Mouse (Mus musculus): ENCODE results near the gene Dync2li1.
A peak's percentile ranks its signal among the peaks of the same experiment; 100 is the strongest.

Dync2li1 gene

DNA sequence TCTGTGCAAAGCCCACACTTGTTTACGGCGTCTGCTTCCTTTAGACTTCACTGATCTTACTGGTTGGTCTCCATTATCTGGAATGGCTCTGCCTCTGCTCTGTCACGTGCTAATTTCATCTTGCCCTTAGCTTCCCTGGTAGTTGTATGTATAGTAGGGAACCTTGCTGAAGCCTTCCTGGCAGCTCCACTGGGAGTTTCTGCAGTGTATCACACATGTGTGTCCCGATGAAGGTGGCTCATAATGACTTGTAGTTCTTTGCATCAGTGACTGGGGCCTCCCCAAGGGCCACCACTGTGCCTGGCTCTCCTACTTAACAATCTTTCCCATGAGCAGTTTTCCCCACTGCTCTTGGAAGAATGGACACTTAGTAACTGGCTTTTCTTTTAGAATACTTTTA, 17.7 kb upstream of the Dync2li1 start:
- DNase-seq (ENCODE audit: low spot score in 2 of 2) = no peak

DNA sequence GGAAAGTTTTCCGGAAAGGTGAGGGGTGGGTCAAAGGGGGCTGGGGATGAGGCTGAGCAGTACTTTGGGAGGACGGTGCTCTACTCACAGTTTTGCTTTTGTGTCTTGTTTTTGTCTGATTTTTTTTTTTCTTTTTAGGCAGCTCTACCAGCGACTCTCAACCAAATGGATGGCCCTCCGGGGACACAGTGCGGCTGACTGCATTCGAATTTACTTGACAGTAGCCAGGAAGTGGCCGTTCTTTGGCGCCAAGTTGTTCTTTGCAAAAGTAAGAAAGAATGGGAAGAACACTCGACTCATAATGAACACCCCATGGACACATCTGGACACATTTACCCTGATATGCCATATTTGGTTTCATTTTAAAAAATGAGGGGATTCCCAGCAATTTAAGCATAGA, 14.8 kb upstream of the Dync2li1 start:
- DNase-seq (ENCODE audit: low spot score in 2 of 2) = no peak

DNA sequence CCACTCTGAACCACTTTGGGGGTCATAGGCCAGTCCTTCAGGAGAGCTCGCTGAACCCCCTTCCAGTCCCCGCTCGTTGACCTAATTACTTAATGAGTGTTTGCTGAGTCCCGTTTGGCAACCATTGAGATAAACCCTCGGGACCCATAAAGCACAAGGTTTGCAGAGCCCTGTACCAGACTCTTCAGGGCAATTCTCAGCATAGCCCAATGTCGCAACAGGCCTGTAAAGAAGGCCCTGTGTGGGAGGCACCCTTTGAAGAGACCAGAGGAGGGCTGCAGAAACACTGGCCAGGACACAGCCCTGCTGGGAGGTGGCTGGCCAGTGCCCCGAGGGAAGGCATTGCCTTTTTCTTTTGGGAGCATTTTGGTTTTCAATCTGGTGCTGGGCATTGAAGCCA, 14.3 kb upstream of the Dync2li1 start:
- DNase-seq (ENCODE audit: low spot score in 2 of 2) = no peak

DNA sequence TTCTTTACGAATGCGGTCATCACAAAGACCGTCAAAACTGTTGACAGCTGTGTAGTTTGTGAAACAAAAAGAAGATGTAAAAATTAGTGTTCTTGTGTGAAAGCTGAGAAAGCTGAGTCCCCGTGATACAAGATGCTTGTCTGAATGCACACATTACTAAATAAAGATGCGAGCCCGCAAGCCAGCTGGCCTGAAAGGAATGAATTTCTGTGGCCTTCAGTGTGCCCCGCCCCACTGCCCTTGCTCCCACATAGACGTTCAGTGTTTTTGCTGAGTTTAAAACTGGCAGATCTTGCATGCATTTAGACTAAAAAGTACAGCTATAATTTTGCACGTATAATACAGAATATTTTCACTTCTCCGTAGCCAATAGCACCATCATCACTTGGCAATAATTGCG, 10.5 kb upstream of the Dync2li1 start:
- no peak for DNase-seq (ENCODE audit: low spot score in 2 of 2)

DNA sequence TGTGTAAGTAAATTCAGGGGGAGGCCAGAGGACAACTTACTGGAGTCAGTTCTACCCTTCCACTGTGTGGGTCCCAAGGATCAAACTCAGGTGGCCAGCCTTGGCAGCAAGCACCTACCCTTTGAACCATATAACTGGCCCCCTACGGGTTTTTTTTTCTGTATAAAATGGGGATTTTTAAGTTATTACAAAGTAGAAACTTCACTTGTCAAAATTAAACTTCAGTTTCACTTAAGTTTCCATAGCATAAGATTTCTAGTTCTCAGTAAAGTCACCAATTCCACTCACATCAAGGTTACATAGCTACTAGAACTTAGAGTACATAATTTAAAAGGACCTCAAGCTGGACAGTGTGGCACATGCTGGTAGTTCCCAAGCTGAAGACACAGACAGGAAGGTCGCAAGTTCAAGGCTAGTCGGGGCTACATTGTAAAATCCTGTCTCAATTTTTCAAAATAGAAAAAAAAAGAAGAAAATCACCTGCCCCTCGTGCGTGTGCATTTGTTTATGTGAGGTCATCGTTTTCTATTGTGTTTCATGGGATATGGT, 9.7 kb upstream of the Dync2li1 start:
- DNase-seq (ENCODE audit: low spot score in 2 of 2) = no peak

DNA sequence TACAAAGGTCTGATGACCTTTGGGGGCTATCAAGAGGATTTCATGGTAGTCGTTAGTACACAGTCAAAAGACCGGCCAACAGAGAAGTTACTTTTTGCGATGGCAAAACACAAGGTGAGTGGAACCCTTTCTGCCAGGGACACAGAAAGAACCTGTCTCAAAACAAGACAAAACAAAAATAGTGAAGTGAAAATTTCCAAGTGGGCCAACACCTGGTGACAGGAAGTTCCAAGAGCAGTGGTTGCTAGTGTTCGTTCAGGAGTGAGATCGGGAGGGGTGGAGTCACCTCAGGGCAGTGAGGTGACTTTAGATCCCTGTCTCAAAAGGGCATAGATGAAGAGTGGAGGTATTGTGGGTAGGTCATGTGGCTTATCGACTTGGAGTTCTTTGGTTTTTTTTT, 8.3 kb upstream of the Dync2li1 start:
- DNase-seq (ENCODE audit: low spot score in 2 of 2) = no peak

DNA sequence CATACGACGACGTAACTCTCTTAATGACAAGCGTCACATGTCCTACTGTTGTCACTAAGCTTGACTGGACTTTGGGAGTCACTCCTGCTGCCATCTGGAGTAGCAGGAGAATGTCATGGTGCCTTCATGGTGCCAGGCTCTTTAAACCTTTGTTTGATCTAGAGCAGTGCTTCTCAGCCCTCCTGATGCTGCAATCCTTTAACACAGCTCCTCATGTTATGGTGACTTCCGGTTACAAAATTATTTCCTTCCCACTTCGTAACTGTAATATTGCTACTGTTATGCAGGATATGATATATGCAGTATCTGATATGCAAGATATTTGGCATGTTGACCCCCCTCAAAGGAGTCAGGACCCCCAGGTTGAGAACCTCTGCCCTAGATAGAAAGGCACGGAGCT, 7.2 kb upstream of the Dync2li1 start:
- DNase-seq (ENCODE audit: low spot score in 2 of 2) = no peak

DNA sequence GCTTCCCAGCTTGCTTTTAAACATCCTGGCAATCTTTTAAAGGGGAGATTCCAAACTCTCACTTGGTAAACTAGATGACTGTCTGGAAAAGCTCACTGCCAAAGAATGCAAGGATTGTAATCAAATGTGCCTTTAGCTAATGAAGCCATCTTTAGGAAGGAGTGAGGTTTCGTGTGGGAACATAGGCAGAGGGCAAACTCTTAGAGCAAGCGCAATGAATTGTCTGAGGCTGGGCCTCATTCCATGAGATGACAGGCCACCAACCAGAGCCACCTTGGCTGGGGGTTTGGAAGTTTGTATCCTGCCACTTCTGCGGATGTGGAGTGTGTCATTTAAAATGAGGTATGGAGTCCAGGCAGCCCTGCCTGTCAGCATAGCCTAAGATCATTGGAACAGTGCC, 6.2 kb upstream of the Dync2li1 start:
- DNase-seq (ENCODE audit: low spot score in 2 of 2) = no peak

DNA sequence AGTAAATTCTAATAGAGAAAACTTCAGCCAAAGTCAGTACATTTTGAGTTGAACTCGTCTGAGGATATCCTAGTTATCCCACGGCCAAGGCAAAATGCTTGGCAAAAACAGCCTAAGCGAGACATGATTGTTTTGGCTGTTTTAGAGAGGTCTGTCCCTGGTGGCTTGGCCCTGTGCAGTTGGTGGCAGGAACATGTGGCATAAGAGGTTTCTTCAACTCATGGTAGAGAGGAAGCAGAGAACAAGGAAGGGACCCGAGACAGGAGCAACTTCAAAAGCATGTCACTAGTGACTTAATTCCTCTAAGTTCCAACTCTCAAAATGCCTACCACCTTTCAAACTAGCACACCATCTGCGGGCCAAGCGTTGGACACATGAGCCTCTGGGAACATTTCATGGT, 5.7 kb upstream of the Dync2li1 start:
- DNase-seq (ENCODE audit: low spot score in 2 of 2) = no peak

DNA sequence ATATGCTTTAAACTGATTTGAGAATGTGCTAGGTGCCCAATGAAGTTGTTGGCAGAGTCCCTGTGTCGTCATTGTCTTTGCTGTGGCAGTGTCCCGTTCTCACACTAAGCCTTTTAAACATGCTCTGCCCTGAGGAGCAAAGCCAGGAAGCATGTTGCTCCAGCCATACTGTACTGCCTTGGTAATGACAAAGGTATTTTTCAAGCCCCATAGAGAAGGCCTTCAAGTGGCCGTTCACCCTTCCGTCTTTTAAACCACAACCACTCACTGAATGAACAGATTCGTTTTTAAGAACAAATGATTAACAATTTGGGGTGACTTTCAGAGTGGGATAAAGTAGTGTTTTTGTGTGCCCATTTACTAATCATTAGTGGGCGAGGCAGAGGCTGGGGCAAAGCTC, 5.1 kb upstream of the Dync2li1 start:
- DNase-seq (ENCODE audit: low spot score in 2 of 2) = no peak

DNA sequence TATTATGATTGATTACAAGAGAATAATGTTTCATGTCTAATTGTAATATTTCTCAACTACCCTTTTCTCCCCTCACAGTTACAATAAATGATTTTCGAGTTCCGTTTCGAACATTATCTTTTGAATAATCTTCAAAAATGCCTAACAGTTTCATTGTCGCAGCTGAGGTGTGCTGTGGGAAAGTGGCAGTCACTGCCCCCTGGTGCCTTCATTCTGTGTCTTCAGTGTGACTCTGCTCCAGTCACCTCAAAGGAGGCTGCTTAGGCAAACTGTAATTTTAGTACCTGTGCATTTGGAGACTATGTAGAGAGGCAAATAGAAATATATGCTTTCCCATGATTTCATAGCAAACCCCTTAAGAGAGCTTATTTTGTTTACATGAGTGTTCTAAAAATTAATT, 4.3 kb upstream of the Dync2li1 start:
- DNase-seq (ENCODE audit: low spot score in 2 of 2) = no peak

DNA sequence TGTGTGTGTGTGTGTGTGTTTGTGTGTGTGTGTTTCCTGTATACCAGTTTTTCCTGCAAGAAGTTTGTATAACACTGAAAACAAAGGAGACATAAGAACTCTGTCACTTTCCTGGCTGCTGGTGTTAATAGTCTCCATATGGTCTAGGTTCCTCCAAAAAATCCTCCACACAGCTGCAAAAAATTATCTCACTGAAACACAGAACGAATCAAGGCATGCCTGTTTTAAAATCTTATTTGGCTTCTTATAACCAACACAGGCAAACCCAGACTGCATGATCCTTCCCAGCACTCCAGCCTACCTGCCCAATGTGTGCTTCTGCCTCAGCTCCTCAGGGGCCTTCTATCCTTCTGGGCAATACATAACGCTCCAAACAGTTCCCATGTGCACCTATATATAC, 3.4 kb upstream of the Dync2li1 start:
- DNase-seq (ENCODE audit: low spot score in 2 of 2) = no peak

DNA sequence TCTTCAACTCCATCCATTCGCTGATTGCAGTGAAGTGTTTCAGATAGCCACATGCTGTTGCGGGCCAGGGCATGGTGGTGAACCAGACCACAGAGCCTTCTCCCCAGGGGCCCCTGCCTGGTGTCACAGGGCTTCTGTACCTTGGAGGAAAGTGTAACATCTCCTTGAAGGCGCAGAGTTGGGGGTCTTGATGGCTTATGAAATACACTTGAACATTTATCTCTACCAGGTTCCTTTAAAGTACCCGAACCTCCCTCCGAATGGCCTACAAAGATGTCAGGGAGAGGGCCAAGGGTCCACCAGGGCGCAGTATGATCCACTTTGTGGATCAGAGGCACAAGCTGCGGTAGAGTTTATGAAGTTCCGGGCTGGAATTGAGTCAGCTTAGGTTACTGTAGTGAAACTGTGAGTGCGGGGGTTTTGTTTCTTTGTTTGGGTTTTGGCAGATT, 585 bp downstream of the Dync2li1 start:
- no peak for DNase-seq (ENCODE audit: low spot score in 2 of 2)

DNA sequence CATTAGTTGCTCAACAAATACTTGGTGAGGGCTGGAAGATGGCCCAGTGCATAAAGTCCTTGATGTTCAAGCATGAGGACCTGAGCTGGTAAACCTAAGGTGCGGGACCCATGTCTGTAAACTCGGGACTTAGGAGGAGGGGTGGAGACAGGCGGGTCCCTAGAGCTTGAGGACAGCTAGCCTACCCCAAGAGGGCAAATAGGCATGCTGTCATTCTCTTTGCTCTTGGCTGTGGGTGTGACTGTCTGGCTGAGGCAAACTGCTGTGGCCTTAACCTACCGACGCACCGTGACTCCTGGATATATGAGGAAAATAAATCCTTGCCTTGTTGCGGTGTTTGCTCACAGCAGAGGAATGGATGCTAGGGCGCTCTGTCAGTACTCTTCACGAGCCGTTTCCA, 1.4 kb downstream of the Dync2li1 start:
- no peak for DNase-seq (ENCODE audit: low spot score in 2 of 2)

DNA sequence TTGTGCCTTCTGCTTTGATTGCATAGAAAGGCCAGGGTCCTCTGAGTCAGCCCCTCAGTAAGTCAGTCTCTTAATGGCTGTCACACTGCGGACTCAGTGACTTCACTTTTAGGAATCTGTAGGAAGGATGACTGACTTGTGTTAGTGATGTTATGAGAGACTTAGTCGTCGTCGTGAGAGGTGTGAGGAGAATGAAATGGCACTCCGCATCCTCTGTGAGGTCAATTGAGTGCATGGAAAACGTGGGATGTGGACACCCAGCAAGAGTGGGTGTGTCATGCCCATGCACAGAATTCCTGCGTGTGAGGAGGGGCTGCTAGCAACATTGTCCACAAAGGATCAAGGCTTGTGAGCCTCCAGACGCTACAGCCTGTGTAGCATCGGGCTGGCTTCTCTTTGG, 2.3 kb downstream of the Dync2li1 start:
- no peak for DNase-seq (ENCODE audit: low spot score in 2 of 2)

DNA sequence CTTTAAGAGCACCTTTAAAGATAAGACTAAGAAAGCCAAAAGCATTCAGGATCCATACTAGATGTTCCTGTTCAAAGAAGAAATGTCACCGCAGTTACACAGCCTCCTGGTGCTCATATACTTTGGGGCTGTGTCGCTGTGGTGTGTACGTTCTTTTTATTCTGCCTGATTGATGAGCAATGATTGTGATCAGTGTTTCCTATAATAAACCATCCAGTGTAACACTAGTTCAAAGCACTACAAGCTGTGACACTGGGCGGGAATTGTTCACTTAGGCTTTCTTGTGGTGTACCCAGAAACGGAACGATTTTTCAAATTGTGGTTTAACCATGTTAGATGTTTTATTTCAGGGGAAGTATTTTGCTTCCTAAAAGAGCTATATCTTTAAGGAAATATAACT, 5.5 kb downstream of the Dync2li1 start:
- no peak for DNase-seq (ENCODE audit: low spot score in 2 of 2)

DNA sequence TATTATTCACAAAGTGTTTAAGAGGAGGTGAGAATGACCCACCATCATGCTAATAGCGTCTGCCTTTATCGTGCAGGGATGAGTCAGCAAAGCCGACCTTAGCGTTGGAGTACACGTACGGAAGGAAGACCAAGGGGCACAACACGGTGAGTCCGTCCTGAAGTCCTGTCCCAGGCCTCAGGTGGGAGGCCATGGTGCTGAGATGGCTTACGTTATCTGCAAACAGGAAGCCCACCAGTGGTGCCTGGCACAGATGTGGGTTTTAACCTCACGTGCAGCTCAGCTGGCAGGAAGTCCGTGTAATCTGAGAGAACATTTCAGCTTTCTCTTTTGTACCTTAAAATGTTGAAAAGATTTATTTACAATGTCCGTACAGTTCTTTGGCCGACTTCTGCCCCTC, 7.1 kb downstream of the Dync2li1 start:
- DNase-seq (ENCODE audit: low spot score in 2 of 2) = no peak

DNA sequence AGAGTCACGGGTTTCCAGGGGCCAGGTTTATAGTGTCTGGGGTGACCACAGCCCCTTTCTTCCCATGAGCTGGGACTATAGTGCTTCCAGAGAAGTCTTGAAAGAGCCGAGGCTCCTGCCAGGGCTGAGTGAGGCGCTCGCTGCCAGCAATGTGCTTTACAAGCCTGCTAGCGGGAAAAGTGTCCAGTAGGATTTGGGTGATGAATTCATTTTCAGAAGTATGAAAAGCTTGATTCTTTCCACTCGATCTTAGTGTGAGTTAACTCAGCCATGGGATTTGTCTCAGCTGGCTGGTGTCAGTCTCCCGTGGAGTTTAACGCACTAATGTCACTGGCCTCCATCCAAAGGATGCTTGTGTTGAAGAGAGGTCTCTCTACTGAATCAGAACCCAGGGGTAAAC, 10.0 kb downstream of the Dync2li1 start:
- no peak for DNase-seq (ENCODE audit: low spot score in 2 of 2)

DNA sequence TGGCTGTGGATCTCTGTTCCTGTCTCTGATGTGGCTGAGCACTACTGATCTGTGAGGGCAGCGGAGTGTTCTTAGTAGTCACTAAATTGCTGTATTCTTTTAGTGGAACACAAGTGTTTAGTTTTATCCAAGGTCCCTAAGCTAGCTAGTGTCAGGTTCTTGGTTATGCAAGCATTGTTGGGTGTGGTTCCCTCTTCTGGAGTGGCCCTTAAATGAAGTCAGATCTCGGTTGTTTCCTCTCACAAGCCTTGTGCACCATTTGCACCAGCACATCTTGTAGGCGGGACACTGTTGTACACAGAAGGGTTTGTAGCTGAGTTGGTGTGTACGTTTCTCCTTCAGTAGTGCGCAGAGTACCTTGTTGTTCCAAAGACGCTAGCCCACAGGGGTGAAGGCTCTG, 11.7 kb downstream of the Dync2li1 start:
- DNase-seq (ENCODE audit: low spot score in 2 of 2) = no peak

DNA sequence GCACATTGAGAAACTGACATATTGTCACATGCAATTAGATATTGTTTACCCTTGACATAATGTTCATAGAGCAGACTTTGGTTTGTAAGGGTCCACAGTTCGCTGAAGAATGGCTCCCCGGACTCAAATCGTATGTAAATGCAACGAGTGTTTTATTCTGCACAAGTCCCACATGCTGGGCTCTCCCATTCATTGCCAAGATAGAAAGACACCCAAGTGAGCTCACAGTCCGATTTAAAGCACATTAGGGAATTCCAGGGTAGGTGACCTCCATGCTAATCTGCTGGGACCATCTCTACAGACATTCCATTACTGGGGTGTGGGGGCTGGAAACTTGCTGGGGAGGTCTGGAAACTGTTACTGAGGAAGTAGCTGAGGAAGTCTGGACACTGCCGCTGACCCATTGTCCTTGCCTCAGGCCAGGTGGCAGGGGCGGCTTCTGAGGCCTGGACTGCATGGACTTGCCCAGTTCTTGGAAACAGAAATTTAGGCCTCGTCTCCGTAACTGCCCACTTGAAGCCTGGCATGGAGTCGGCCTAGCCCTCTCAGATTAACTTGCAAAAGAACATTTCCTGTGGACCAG, 13.6 kb downstream of the Dync2li1 start:
- no peak for DNase-seq (ENCODE audit: low spot score in 2 of 2)

DNA sequence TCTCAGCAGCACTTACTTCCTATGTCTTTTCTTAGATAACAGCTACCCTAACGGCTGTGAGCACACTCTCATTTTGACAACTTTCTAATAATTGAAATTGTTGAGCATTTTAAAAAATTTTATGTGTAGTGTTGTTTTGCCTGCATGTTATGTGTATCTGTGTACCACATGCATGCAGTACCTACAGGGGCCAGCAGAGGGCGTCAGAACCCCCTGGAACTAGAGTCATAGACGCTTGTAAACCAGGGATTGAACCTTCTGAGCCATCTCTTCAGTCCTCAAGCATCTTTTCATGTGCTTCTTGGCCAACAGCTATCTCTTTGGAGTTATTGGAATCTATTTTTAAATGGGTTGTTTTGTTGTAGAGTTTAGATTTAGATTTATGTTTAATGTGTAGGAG, 15.6 kb downstream of the Dync2li1 start:
- peak in 1 of 2 experiments; percentile 48 for DNase-seq (ENCODE audit: low spot score in 2 of 2)

DNA sequence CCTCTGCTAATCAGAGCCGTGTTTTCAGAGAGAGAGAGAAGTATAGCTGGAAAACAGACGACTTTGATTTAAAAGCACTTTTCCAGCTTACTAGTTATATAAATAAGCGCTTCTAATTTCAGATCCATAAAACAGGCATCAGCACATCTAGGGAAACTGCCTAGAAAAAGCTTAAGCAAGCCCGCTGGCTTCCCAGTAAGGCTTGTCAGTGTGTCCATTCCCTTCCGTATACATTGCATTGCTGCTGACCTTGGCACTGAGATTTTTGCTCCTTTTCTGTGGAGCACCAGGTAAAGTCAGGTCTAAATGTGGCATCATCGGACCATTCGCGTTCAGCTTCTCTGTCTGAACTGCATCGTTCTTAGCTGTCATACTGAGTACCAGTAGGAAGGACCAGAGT, 16.0 kb downstream of the Dync2li1 start:
- no peak for DNase-seq (ENCODE audit: low spot score in 2 of 2)

DNA sequence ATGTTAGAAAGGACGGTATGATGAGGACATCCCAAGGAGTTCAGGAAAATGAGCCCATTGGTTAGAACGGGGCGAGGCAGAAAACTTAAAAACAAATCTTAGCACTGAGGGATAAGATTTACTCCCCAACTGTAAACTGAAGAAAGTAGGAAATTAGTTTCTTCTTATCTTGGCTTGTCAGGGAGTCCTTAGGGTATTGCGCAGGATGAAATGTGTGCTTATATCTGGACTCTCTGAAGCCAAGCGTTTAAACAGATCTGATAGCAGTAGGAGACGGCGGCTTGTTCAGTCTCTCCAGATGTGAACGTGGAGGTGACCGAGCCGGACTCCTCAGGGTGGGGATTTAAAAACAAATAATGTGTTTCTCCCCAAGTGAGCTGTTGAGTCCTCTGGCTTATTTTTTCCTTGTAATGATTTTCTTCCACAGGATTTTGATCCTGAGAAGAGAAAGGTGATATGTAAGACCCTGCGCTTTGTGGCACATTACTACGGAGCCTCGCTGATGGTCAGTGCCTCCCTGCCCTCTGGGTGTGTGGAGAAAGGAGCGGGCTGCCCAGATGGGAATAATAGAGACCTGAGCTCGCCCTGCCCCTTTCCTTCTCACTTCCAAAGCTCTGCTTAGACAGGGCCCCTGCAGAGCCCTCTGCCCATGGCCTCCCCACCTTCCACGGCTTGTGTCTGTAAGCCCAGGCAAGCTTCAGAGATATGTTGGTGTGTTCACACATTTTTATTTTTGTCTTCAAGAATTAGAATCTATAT, 18.2 kb downstream of the Dync2li1 start:
- DNase-seq (ENCODE audit: low spot score in 2 of 2) = no peak

DNA sequence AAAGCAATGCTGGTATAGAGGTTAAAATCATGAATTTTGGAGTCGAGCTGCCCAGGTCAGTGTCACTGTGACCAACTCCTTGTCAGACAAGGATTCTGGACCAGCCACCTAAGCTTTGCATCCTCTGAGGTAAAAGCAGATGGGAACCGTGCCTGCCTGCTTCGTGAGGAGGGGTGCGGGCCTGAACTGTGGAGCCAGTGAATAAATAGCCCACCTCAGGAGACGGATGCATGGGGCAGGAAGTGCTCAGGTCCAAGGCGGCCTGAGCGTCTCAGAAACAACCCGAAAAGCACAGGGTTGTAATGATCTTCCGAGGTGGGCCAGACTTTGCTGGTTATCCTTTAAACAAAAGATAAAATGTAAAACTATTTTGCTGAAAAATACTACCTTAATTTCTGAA, 18.8 kb downstream of the Dync2li1 start:
- no peak for DNase-seq (ENCODE audit: low spot score in 2 of 2)
